Mouse (Mus musculus) limb, embryonic 11.5 days (tissue): ENCODE data around the gene Lyz2. TPM values are rescaled to one million over a fixed set of nuclear protein-coding genes. Genes with fewer than 3 reads are reported as not detected.
"Not testable (repeated sequence)": the region's sequence is repeated elsewhere in the genome, so short reads cannot be mapped to it uniquely, and the experiment has no call there.

Experiments used
- ATAC-seq: fragments of 200-750 bp; cut with Nextera tagmentation; 2 replicates; pipeline ENCODE4 v1.8.0; 2017; ENCODE audit warnings: low read depth; ENCODE audit not compliant: insufficient number of reproducible peaks, low FRiP score, low TSS enrichment
- DNase-seq: peaks from one replicate; pipeline ENCODE4 v3.0.0-alpha.2; 2015; ENCODE audit warnings: low spot score
- H3K27ac ChIP-seq: fragments of 300-500 bp; sonication (generic); replicated peaks from 2 replicates; pipeline ENCODE4 v1.5.1; 2014; ENCODE audit warnings: low read depth, mild to moderate bottlenecking, low read length
- H3K27me3 ChIP-seq: fragments of 300-500 bp; sonication (generic); 2 replicates; pipeline ENCODE4 v1.6.1; 2014; ENCODE audit warnings: mild to moderate bottlenecking, low read length, mixed read lengths; ENCODE audit not compliant: control insufficient read depth, insufficient read depth
- H3K36me3 ChIP-seq: fragments of 300-500 bp; sonication (generic); 2 replicates; pipeline ENCODE4 v1.6.1; 2014; ENCODE audit warnings: mild to moderate bottlenecking, low read length, moderate library complexity, mixed read lengths; ENCODE audit not compliant: control insufficient read depth, insufficient read depth
- H3K4me1 ChIP-seq: fragments of 300-500 bp; sonication (generic); 2 replicates; pipeline ENCODE4 v1.6.1; 2014; ENCODE audit warnings: low read length, mixed read lengths; ENCODE audit not compliant: control insufficient read depth, insufficient read depth
- H3K4me2 ChIP-seq: fragments of 300-500 bp; sonication (generic); 2 replicates; pipeline ENCODE4 v1.6.1; 2014; ENCODE audit warnings: low read depth, mild to moderate bottlenecking, moderate library complexity; ENCODE audit not compliant: severe bottlenecking
- H3K4me3 ChIP-seq: fragments of 300-500 bp; sonication (generic); 2 replicates; pipeline ENCODE4 v1.5.1; 2014; ENCODE audit warnings: low read depth, low read length
- H3K9ac ChIP-seq: fragments of 300-500 bp; sonication (generic); 2 replicates; pipeline ENCODE4 v1.6.1; 2014; ENCODE audit warnings: mild to moderate bottlenecking, low read length
- H3K9me3 ChIP-seq: fragments of 300-500 bp; sonication (generic); 2 replicates; pipeline ENCODE4 v1.6.1; 2016; ENCODE audit warnings: low read length; ENCODE audit not compliant: control insufficient read depth
- WGBS: fragments of 180-500 bp; shearing (Covaris S2); extraction: QIAGEN DNeasy Blood & Tissue Kit; methylation state at CpG from one replicate; pipeline ENCODE4 v1.1.7; 2014; 5-methylcytosine and 5-hydroxymethylcytosine counted together
- polyA plus RNA-seq: library from polyadenylated mRNA; unstranded; fragments of >200 nt; fragmentation: Nextera tagmentation; extraction: Ambion mirVana; gene quantifications from 2 replicates; pipeline ENCODE4 v1.2.1, GENCODE M21; 2014

The Lyz2 gene
- polyA plus RNA-seq, 1 experiment from 2014 or later: 10.0 TPM

- Histone ChIP-seq H3K9me3 (no peaks in the 10 kb centered on the region), H3K36me3 (no peaks in the 10 kb centered on the region), H3K4me1 (no peaks in the 10 kb centered on the region), H3K9ac (no peak overlapping the region), H3K4me3 (no peak overlapping the region), H3K27ac (no peak overlapping the region), H3K27me3 (no peaks in the 10 kb centered on the region), H3K4me2 (no peak overlapping the region)
- ATAC-seq: no peak
- no peak for DNase-seq
- 83% methylated on average over 2 of the region's 2 CpGs for WGBS
Observed at GRCm38 (mm10) chr10:117282551-117282950, 430 bp upstream of the Lyz2 start.

DNA sequence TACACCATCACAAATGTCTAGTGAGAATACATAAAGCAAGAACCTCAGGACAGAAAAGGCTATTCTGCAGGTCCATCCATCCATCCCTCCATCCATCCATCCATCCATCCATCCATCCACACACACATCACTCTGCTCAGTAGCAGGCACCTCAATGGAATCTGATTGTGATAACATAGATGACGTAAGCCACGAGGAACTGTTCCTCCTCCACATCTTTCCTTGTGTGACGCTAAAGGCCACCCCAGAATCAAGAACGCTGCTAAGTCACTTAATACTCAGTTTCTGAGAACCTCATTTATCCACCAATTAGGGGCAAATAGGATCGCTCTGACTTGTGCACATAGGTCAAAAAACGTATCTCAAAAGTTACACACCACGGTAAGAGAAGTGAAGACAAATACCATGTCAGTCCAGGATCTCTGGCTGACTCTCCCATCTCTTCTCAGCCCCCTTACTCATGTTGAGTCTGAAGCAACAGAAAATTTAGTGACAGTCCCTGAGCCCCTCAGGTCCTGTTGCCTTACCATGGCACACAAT is 670 bp downstream of the Lyz2 start:
- Histone ChIP-seq H3K27me3 (no peaks in the 10 kb centered on the region), H3K4me2 (no peak overlapping the region), H3K9me3 (no peaks in the 10 kb centered on the region), H3K36me3 (no peaks in the 10 kb centered on the region), H3K4me3 (no peak overlapping the region), H3K4me1 (no peaks in the 10 kb centered on the region), H3K27ac (no peak overlapping the region), H3K9ac (no peak overlapping the region)
- WGBS: 86% methylated on average over 7 of the region's 7 CpGs
- DNase-seq (no peak), ATAC-seq (no peak)

GRCm38 (mm10) chr10:117280000-117280399 is 2.1 kb downstream of the Lyz2 start:
- Histone ChIP-seq H3K4me1 (no peaks in the 10 kb centered on the region), H3K9me3 (no peaks in the 10 kb centered on the region), H3K9ac (no peak overlapping the region), H3K4me2 (no peak overlapping the region), H3K4me3 (no peak overlapping the region), H3K36me3 (no peaks in the 10 kb centered on the region), H3K27me3 (no peaks in the 10 kb centered on the region), H3K27ac (no peak overlapping the region)
- ATAC-seq (no peak), DNase-seq (no peak)
- WGBS: 54% methylated on average over 1 of the region's 1 CpGs

DNA sequence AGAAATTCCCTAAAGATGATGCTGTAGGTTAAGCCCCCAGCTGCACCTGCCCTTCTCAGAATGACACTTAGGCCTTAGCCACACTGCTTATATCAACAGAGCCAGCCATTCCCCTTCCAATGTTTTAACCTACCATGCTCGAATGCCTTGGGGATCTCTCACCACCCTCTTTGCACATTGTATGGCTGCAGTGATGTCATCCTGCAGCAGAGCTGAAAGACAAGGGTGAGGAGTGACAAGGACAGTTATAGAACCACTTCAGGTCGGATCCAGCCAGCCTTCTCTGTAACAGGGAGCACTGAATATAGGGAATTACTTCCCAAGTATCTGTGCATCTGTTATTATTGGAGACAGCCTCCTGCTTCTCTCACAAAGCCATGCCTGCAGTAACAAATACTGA is 3.6 kb downstream of the Lyz2 start:
- WGBS: 60% methylated on average over 2 of the region's 2 CpGs
- not testable (repeated sequence) for ATAC-seq

DNA sequence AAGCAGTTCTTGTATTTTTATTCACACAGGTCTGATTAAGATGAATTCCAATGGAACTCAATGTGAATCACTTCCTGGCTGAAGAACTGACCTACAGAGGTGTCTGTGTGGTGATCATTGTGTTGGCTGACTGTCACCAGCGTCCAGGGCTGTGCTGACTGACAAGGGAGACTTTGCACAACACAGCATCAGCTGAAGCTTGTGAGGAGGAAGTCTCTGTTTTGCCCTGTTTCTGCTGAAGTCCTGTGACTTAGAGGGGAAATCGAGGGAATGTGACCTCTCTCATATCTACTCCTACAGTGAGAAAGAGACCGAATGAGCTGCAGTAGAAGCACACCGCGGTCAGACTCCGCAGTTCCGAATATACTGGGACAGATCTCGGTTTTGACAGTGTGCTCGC is 4.3 kb downstream of the Lyz2 start:
- DNase-seq, H3K27ac ChIP-seq, H3K4me3 ChIP-seq, H3K9me3 ChIP-seq, H3K4me1 ChIP-seq, ATAC-seq, H3K4me2 ChIP-seq, H3K9ac ChIP-seq, H3K36me3 ChIP-seq, H3K27me3 ChIP-seq: not testable (repeated sequence)
- 85% methylated on average over 9 of the region's 9 CpGs for WGBS

More for the DNA sequence above, 3.6 kb downstream of the Lyz2 start:
- not testable (repeated sequence) for DNase-seq, H3K4me1 ChIP-seq, H3K36me3 ChIP-seq, H3K4me3 ChIP-seq, H3K9me3 ChIP-seq, H3K27ac ChIP-seq, H3K4me2 ChIP-seq, H3K27me3 ChIP-seq, H3K9ac ChIP-seq

GRCm38 (mm10) chr10:117275681-117276369 is 6.3 kb downstream of the Lyz2 start:
- DNase-seq (no peak), ATAC-seq (no peak)
- no peak overlapping the region for H3K4me2 ChIP-seq
- WGBS: 84% methylated on average over 10 of the region's 10 CpGs
- H3K4me3 ChIP-seq: no peak overlapping the region
- H3K36me3 ChIP-seq: no peaks in the 10 kb centered on the region
- H3K4me1 ChIP-seq: no peaks in the 10 kb centered on the region
- no peaks in the 10 kb centered on the region for H3K9me3 ChIP-seq
- no peak overlapping the region for H3K9ac ChIP-seq
- no peak overlapping the region for H3K27ac ChIP-seq
- no peaks in the 10 kb centered on the region for H3K27me3 ChIP-seq

DNA sequence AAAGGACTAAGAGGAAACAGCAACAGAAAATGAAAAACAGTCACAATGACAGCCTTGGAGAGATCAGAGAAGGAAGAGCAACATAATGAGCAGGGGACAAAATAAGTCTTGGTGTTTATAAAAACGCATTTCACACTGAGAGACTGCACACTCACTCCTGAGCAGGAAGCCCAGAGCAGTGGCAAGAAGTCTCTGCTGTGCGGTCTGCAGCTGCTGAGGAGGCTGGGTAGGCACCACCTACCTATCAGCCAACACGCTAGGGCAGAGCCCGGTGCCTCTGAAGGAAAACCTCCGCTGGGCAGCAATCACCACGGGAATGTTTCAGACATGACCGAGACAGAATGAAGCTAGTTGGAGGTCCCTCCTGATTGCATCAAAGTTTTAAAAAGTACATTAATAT is 7.5 kb downstream of the Lyz2 start:
- H3K9ac ChIP-seq, ATAC-seq, H3K4me2 ChIP-seq, H3K4me3 ChIP-seq, H3K4me1 ChIP-seq, H3K9me3 ChIP-seq, H3K27ac ChIP-seq, DNase-seq, H3K36me3 ChIP-seq, H3K27me3 ChIP-seq: not testable (repeated sequence)
- WGBS: 86% methylated on average over 3 of the region's 7 CpGs

- Histone ChIP-seq H3K4me3 (no peak overlapping the region), H3K9ac (no peak overlapping the region), H3K27me3 (no peaks in the 10 kb centered on the region), H3K4me2 (no peak overlapping the region), H3K36me3 (no peaks in the 10 kb centered on the region), H3K27ac (no peak overlapping the region), H3K4me1 (no peaks in the 10 kb centered on the region), H3K9me3 (no peaks in the 10 kb centered on the region)
- DNase-seq (no peak), ATAC-seq (no peak)
Observed at GRCm38 (mm10) chr10:117272023-117272422, 10.1 kb downstream of the Lyz2 start.

GRCm38 (mm10) chr10:117259870-117260269 is 22.3 kb downstream of the Lyz2 start:
- Histone ChIP-seq H3K36me3 (no peaks in the 10 kb centered on the region), H3K4me2 (no peak overlapping the region), H3K27me3 (no peaks in the 10 kb centered on the region), H3K27ac (no peak overlapping the region), H3K9me3 (no peaks in the 10 kb centered on the region; the same call in 1 of the 2 replicates), H3K9ac (no peak overlapping the region), H3K4me1 (no peaks in the 10 kb centered on the region), H3K4me3 (no peak overlapping the region)
- ATAC-seq (no peak), DNase-seq (no peak)
